Mouse (Mus musculus) limb, embryonic 15.5 days (tissue): ENCODE results near the gene Vmn1r173. TPM values are rescaled to one million over a fixed set of nuclear protein-coding genes. Genes with fewer than 3 reads are reported as not detected.
"Not testable (repeated sequence)": the region's sequence is repeated elsewhere in the genome, so short reads cannot be mapped to it uniquely, and the experiment has no call there.

ENCODE experiments used
- ATAC-seq: fragments of 200-750 bp; cut with Nextera tagmentation; 2 replicates; pipeline ENCODE4 v1.8.0; 2017; ENCODE audit warnings: low read depth, moderate TSS enrichment; ENCODE audit not compliant: insufficient number of reproducible peaks, low FRiP score, low TSS enrichment
- H3K27ac ChIP-seq: fragments of 300-500 bp; sonication (generic); 2 replicates; pipeline ENCODE4 v1.5.1; 2015; ENCODE audit warnings: moderate library complexity, mild to moderate bottlenecking, inconsistent platforms
- H3K27me3 ChIP-seq: fragments of 300-500 bp; sonication (generic); 2 replicates; pipeline ENCODE4 v1.6.1; 2015; ENCODE audit warnings: inconsistent platforms
- H3K36me3 ChIP-seq: fragments of 300-500 bp; sonication (generic); 2 replicates; pipeline ENCODE4 v1.6.1; 2015; ENCODE audit warnings: inconsistent platforms
- H3K4me1 ChIP-seq: fragments of 300-500 bp; sonication (generic); 2 replicates; pipeline ENCODE4 v1.6.1; 2015; ENCODE audit warnings: inconsistent platforms
- H3K4me2 ChIP-seq: fragments of 300-500 bp; sonication (generic); 2 replicates; pipeline ENCODE4 v1.6.1; 2015; ENCODE audit warnings: mild to moderate bottlenecking, inconsistent platforms
- H3K4me3 ChIP-seq: fragments of 300-500 bp; sonication (generic); 2 replicates; pipeline ENCODE4 v1.5.1; 2015; ENCODE audit warnings: mild to moderate bottlenecking, inconsistent platforms
- H3K9ac ChIP-seq: fragments of 300-500 bp; sonication (generic); 2 replicates; pipeline ENCODE4 v1.6.1; 2015; ENCODE audit warnings: inconsistent platforms
- H3K9me3 ChIP-seq: fragments of 300-500 bp; sonication (generic); 2 replicates; pipeline ENCODE4 v1.6.1; 2016; ENCODE audit warnings: inconsistent platforms
- WGBS: fragments of 180-500 bp; shearing (Covaris S2); methylation state at CpG from one replicate; pipeline ENCODE4 v1.1.7; 2015; 5-methylcytosine and 5-hydroxymethylcytosine counted together
- polyA plus RNA-seq: library from polyadenylated mRNA; unstranded; fragments of >200 nt; fragmentation: Nextera tagmentation; extraction: Ambion mirVana; gene quantifications from 2 replicates; pipeline ENCODE4 v1.2.1, GENCODE M21; 2015

The Vmn1r173 gene
- polyA plus RNA-seq: not detected in 2 replicates

- not testable (repeated sequence) for H3K36me3 ChIP-seq, H3K4me3 ChIP-seq, H3K9ac ChIP-seq, H3K27me3 ChIP-seq, H3K9me3 ChIP-seq, H3K4me2 ChIP-seq, H3K4me1 ChIP-seq, ATAC-seq, H3K27ac ChIP-seq
- 55% methylated on average over 1 of the region's 1 CpGs for WGBS
Observed at GRCm38 (mm10) chr7:23700403-23700802, at the start of gene Vmn1r173. TSS of gene Vmn1r173 (plus strand) at chr7:23700703.

- Histone ChIP-seq H3K36me3 (no peaks in the 10 kb centered on the region), H3K9me3 (no peaks in the 10 kb centered on the region), H3K27ac (no peak within 1 kb of the TSS), H3K27me3 (no peaks in the 10 kb centered on the region), H3K9ac (no peak within 1 kb of the TSS), H3K4me2 (no peak within 1 kb of the TSS), H3K4me1 (no peaks in the 10 kb centered on the region), H3K4me3 (no peak within 1 kb of the TSS)
- no peak for ATAC-seq
- WGBS: 63% methylated on average over 2 of the region's 2 CpGs
Observed at GRCm38 (mm10) chr7:23658016-23658415, 42.5 kb upstream of the Vmn1r173 start, which contains the start of gene Vmn1r172. TSS of gene Vmn1r172 (plus strand) at chr7:23658316.

DNA sequence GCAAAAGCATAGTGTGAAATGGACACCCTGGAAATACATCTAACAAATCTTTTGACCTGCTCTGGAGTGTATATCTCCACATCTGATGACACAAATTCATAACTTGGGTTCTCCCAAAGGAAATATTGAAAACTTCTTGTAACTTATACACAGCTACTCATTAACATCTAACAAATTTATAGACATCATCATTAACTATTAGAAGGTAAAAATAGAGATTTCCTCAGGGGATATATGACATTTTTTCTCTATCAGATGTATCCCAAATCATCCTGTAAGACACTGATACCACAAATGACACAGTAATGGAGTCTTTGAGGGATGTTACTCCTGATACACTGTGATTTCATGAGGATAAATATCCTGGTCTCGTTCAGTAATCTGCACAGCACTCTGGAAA, 51.5 kb downstream of the Vmn1r173 start, which contains the start of gene Vmn1r174:
Vmn1r174 (plus strand) TSS at position 301 of the 400 bp plus-strand sequence.
- ATAC-seq, H3K36me3 ChIP-seq, H3K4me1 ChIP-seq, H3K4me2 ChIP-seq, H3K9me3 ChIP-seq, H3K27ac ChIP-seq, H3K27me3 ChIP-seq, H3K4me3 ChIP-seq, H3K9ac ChIP-seq: not testable (repeated sequence)
- 42% methylated on average over 1 of the region's 1 CpGs for WGBS

Other genes with a start within 250 kb of the Vmn1r173 start
- not detected in 2 replicates for gene Vmn1r167, start 193.5 kb upstream of the Vmn1r173 start, polyA plus RNA-seq
- not detected in 2 replicates for gene Vmn1r168, start 161.0 kb upstream of the Vmn1r173 start, polyA plus RNA-seq
- gene Vmn1r169, start 125.2 kb upstream of the Vmn1r173 start, polyA plus RNA-seq: not detected in 2 replicates
- gene Vmn1r170, start 94.5 kb upstream of the Vmn1r173 start, polyA plus RNA-seq: not detected in 2 replicates
- gene Vmn1r171, start 70.0 kb upstream of the Vmn1r173 start, polyA plus RNA-seq: not detected in 2 replicates
- not detected in 2 replicates for gene Vmn1r172, start 42.4 kb upstream of the Vmn1r173 start, polyA plus RNA-seq
- gene Vmn1r174, start 51.6 kb downstream of the Vmn1r173 start, polyA plus RNA-seq: not detected in 2 replicates
- not detected in 2 replicates for gene Vmn1r175, start 109.9 kb downstream of the Vmn1r173 start, polyA plus RNA-seq
- gene Vmn1r176, start 136.7 kb downstream of the Vmn1r173 start, polyA plus RNA-seq: not detected in 2 replicates
- not detected in 2 replicates for gene Vmn1r177, start 165.7 kb downstream of the Vmn1r173 start, polyA plus RNA-seq
- not detected in 2 replicates for gene Vmn1r178, start 191.3 kb downstream of the Vmn1r173 start, polyA plus RNA-seq
- not detected in 2 replicates for gene Vmn1r179, start 226.3 kb downstream of the Vmn1r173 start, polyA plus RNA-seq
- gene Vmn1r180, start 249.9 kb downstream of the Vmn1r173 start, polyA plus RNA-seq: not detected in 2 replicates